ENCODE assay signal across 17 mouse cellular contexts in genomic region chr5:83593289-83593610, GRCm38 (mm10).
"Had no signal": no experiment of that assay in that cellular context is flagged by ENCODE, and none has a peak within 500 bp of the region (broad histone marks: within the 10 kb centered on the region; RNA-seq: fewer than 3 reads in every experiment).

No protein-coding gene starts in this region.

- H3K4me3 ChIP-seq: layer of hippocampus, adult 2 months; limb, embryonic 15.5 days; liver, embryonic 12.5 days; midbrain, embryonic 10.5 days; myocyte; neural tube, embryonic 12.5 days; stomach, embryonic 15.5 days had no signal

- ATAC-seq: liver, embryonic 12.5 days had no signal

- H3K4me2 ChIP-seq: limb, embryonic 15.5 days; liver, embryonic 12.5 days; lung, embryonic 14.5 days; neural tube, embryonic 12.5 days; stomach, embryonic 15.5 days had no signal

- H3K4me1 ChIP-seq: limb, embryonic 15.5 days; liver, embryonic 12.5 days; midbrain, embryonic 10.5 days; neural tube, embryonic 12.5 days; stomach, embryonic 15.5 days had no signal

- H3K9me3 ChIP-seq: limb, embryonic 15.5 days; midbrain, embryonic 10.5 days; neural tube, embryonic 12.5 days; stomach, embryonic 15.5 days had no signal

- H3K9ac ChIP-seq: limb, embryonic 15.5 days; liver, embryonic 12.5 days; lung, embryonic 14.5 days; neural tube, embryonic 12.5 days; stomach, embryonic 15.5 days had no signal

- H3K36me3 ChIP-seq: limb, embryonic 15.5 days; liver, embryonic 12.5 days; midbrain, embryonic 10.5 days; neural tube, embryonic 12.5 days; stomach, embryonic 15.5 days had no signal

- DNase-seq: kidney, adult 18-20 months; kidney, postnatal 10 days; kidney, postnatal 4 days; left cerebral cortex, postnatal 4 days; lung, embryonic 14.5 days; lung, postnatal 10 days; lung, postnatal 4 days; right cerebral cortex, postnatal 14 days; thymus, adult 2 months; thymus, postnatal 25 days had no signal

- H3K27ac ChIP-seq: layer of hippocampus, adult 2 months; limb, embryonic 15.5 days; liver, embryonic 12.5 days; midbrain, embryonic 10.5 days; neural tube, embryonic 12.5 days; stomach, embryonic 15.5 days had no signal

- H3K27me3 ChIP-seq: limb, embryonic 15.5 days; liver, embryonic 12.5 days; neural tube, embryonic 12.5 days; stomach, embryonic 15.5 days had no signal
